Mouse (Mus musculus): Measurements from ENCODE around the gene Dnmt3a. TPM values are rescaled to one million over a fixed set of nuclear protein-coding genes. Genes with fewer than 3 reads are reported as not detected.
"Not testable (repeated sequence)": the region's sequence is repeated elsewhere in the genome, so short reads cannot be mapped to it uniquely, and the experiment has no call there.

The Dnmt3a gene
- total and polyA plus RNA-seq, 2 experiments from 2014 or later: 31.7 to 76.0 TPM

DNA sequence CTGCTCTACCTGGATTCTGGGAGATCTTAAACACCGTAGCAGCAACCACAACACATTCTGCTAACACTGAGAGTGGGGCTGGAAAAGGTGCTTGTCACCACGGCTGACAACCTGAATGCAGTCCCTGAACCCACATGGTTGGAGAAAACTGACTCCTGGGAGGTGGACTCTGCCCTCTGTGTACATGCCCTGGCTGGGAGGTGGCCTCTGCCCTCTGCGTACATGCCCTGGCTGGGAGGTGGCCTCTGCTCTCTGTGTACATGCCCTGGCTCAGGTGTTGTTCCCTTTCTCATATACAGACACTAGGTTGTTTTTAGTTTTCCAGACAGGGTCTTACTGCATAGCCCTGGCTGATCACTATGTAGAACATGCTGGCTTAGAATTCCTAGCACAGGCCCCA, 113.6 kb downstream of the Dnmt3a start:
- H3K4me2 ChIP-seq (ENCODE audit: low read depth, low read length): no peak overlapping the region
- no peak overlapping the region for H3K4me3 ChIP-seq (ENCODE audit: low read depth, low read length)
- no peak for ATAC-seq (ENCODE audit: insufficient read depth, low read depth)
- H3K27ac ChIP-seq (ENCODE audit: low read depth): no peak overlapping the region
- no peak for DNase-seq (ENCODE audit: low spot score)
- no peaks in the 10 kb centered on the region for H3K36me3 ChIP-seq (replicated peaks; ENCODE audit: control insufficient read depth, insufficient read depth, low read length)
- no peak for TF ChIP-seq CTCF (IDR thresholded peaks at IDR 0.05; ENCODE audit: low read depth)
- TF ChIP-seq EP300 (IDR thresholded peaks at IDR 0.05; ENCODE audit: low read depth): no peak
- no peak overlapping the region for H3K9ac ChIP-seq (replicated peaks; ENCODE audit: low read depth, low read length)
- H3K27me3 ChIP-seq (ENCODE audit: control insufficient read depth, insufficient read depth, low read length): no peaks in the 10 kb centered on the region
- H3K9me3 ChIP-seq (replicated peaks; ENCODE audit: control insufficient read depth, low read length): no peaks in the 10 kb centered on the region
- WGBS: 91% methylated on average over 3 of the region's 3 CpGs
- H3K4me1 ChIP-seq (ENCODE audit: control insufficient read depth, insufficient read depth): no peaks in the 10 kb centered on the region

DNA sequence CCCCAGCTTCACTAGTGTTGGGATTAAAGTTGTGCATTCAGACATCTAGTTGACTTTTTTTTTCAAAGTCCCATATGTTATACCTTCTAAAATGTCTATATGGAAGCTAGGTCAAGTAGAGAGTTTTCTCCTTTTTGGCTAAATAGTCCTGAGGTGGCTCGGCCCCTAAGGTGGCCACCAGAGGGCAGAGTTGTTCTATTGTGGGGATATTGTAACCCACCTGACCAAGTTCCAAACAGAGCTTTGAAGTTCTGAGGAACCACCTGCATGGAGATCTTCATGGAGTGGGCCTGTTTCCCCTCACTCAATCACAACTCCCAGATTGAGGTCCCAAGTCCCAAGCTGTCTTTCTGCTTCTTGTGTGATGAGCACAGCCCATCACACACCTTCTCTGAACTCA, 120.3 kb downstream of the Dnmt3a start:
- TF ChIP-seq CTCF (IDR thresholded peaks at IDR 0.05; ENCODE audit: low read depth): peak; percentile 84
- TF ChIP-seq EP300 (IDR thresholded peaks at IDR 0.05; ENCODE audit: low read depth): no peak
- 0% methylated on average over 1 of the region's 1 CpGs for WGBS
- H3K4me1 ChIP-seq (ENCODE audit: control insufficient read depth, insufficient read depth): no peaks in the 10 kb centered on the region
- H3K4me3 ChIP-seq (ENCODE audit: low read depth, low read length): no peak overlapping the region
- H3K9ac ChIP-seq (replicated peaks; ENCODE audit: low read depth, low read length): no peak overlapping the region
- no peaks in the 10 kb centered on the region for H3K9me3 ChIP-seq (replicated peaks; ENCODE audit: control insufficient read depth, low read length)
- no peak overlapping the region for H3K4me2 ChIP-seq (ENCODE audit: low read depth, low read length)
- DNase-seq (ENCODE audit: low spot score) (peak; percentile 49), ATAC-seq (ENCODE audit: insufficient read depth, low read depth) (0 out of 2 replicates have a peak, but pooled peaks have one; percentile 54)
- H3K27ac ChIP-seq (ENCODE audit: low read depth): no peak overlapping the region
- H3K36me3 ChIP-seq (replicated peaks; ENCODE audit: control insufficient read depth, insufficient read depth, low read length): no peaks in the 10 kb centered on the region
- no peaks in the 10 kb centered on the region for H3K27me3 ChIP-seq (ENCODE audit: control insufficient read depth, insufficient read depth, low read length)

DNA sequence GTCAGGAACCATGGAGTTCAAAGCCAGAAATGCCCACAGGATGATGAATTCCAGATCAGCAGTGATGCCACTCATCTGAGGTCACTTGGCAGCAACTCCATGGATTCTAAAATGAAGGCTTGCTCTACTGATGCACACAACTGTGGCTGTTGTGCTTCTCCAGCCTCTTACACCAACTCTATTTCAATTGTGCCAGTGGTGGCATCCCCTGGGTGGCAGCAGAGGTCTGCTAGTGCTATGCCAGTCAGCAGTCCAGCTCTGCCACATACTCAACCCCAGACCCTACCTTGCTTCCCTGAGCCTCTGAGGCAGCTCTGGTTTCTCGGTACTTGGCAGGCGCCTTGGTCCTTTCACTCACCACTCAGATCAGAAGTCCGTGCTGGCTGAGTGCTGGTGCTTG, 123.0 kb downstream of the Dnmt3a start:
- Histone ChIP-seq H3K4me2 (ENCODE audit: low read depth, low read length) (no peak overlapping the region), H3K27ac (ENCODE audit: low read depth) (no peak overlapping the region), H3K36me3 (replicated peaks; ENCODE audit: control insufficient read depth, insufficient read depth, low read length) (no peaks in the 10 kb centered on the region), H3K27me3 (ENCODE audit: control insufficient read depth, insufficient read depth, low read length) (no peaks in the 10 kb centered on the region), H3K9ac (replicated peaks; ENCODE audit: low read depth, low read length) (no peak overlapping the region), H3K4me3 (ENCODE audit: low read depth, low read length) (no peak overlapping the region), H3K9me3 (replicated peaks; ENCODE audit: control insufficient read depth, low read length) (no peaks in the 10 kb centered on the region), H3K4me1 (ENCODE audit: control insufficient read depth, insufficient read depth) (no peaks in the 10 kb centered on the region)
- ATAC-seq (ENCODE audit: insufficient read depth, low read depth) (peak; percentile 83), DNase-seq (ENCODE audit: low spot score) (peak; percentile 56)
- WGBS: 42% methylated on average over 3 of the region's 3 CpGs
- TF ChIP-seq CTCF (IDR thresholded peaks at IDR 0.05; ENCODE audit: low read depth) (peak; percentile 67), EP300 (IDR thresholded peaks at IDR 0.05; ENCODE audit: low read depth) (no peak)

DNA sequence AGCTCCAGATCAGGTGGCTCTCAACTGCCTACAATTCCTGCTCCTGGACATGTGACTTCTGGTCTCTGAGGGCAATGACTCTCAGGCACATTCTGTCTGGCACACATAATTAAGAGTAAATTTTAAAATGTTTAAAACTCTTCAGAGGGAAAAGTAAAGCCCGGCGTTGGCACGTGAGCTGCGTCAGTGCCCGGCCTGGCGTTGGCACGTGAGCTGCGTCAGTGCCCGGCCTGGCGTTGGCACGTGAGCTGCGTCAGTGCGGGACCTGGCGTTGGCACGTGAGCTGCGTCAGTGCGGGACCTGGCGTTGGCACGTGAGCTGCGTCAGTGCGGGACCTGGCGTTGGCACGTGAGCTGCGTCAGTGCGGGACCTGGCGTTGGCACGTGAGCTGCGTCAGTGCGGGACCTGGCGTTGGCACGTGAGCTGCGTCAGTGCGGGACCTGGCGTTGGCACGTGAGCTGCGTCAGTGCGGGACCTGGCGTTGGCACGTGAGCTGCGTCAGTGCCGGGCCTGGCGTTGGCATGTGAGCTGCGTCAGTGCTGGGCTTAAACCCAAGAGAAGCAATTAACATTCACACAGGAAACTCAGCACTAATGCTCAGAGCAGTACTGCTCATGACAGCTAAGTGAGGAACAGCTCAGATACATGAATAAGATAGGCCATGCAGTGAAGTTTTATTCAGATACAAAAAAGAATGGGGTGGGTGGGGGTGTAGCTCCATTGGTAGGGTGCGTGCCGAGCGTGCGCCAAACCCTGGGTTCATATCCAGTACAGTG, 124.5 kb downstream of the Dnmt3a start:
- not testable (repeated sequence) for DNase-seq (ENCODE audit: low spot score); H3K27ac ChIP-seq (ENCODE audit: low read depth); H3K9ac ChIP-seq (replicated peaks; ENCODE audit: low read depth, low read length); H3K4me2 ChIP-seq (ENCODE audit: low read depth, low read length); ATAC-seq (ENCODE audit: insufficient read depth, low read depth); H3K9me3 ChIP-seq (replicated peaks; ENCODE audit: control insufficient read depth, low read length); H3K36me3 ChIP-seq (replicated peaks; ENCODE audit: control insufficient read depth, insufficient read depth, low read length); H3K4me3 ChIP-seq (ENCODE audit: low read depth, low read length); H3K27me3 ChIP-seq (ENCODE audit: control insufficient read depth, insufficient read depth, low read length); H3K4me1 ChIP-seq (ENCODE audit: control insufficient read depth, insufficient read depth)
- 84% methylated on average over 33 of the region's 47 CpGs for WGBS

DNA sequence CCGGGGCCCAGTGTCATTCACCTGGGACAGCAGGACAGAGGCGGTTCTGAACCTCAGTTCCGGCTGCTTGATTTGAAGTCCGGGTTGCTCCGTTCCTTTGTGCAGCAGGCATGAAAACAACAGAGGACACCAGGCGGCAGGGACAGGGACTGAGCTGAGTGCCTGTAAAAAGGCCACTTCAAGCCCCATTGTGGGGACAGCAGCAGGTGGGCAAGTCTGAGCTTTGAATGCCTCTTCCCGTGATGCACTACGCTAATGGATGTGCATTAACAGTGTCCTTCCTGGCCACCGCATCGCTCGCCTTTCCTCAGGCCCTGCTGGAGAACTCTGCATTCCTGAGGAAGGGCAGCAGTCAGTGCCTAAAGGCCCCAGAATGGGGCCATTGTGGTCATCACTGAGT, 136.2 kb downstream of the Dnmt3a start:
- no peaks in the 10 kb centered on the region for H3K27me3 ChIP-seq (ENCODE audit: control insufficient read depth, insufficient read depth, low read length)
- H3K36me3 ChIP-seq (replicated peaks; ENCODE audit: control insufficient read depth, insufficient read depth, low read length): no peaks in the 10 kb centered on the region
- WGBS: 44% methylated on average over 11 of the region's 11 CpGs
- H3K4me2 ChIP-seq (ENCODE audit: low read depth, low read length): no peak overlapping the region
- H3K9ac ChIP-seq (replicated peaks; ENCODE audit: low read depth, low read length): no peak overlapping the region
- H3K27ac ChIP-seq (ENCODE audit: low read depth): no peak overlapping the region
- no peak overlapping the region for H3K4me3 ChIP-seq (ENCODE audit: low read depth, low read length)
- H3K9me3 ChIP-seq (replicated peaks; ENCODE audit: control insufficient read depth, low read length): no peaks in the 10 kb centered on the region
- DNase-seq (ENCODE audit: low spot score) (no peak), ATAC-seq (ENCODE audit: insufficient read depth, low read depth) (no peak)
- TF ChIP-seq EP300 (IDR thresholded peaks at IDR 0.05; ENCODE audit: low read depth): no peak
- no peak for TF ChIP-seq CTCF (IDR thresholded peaks at IDR 0.05; ENCODE audit: low read depth)
- no peaks in the 10 kb centered on the region for H3K4me1 ChIP-seq (ENCODE audit: control insufficient read depth, insufficient read depth)
